Mouse (Mus musculus) neural tube, embryonic 10.5 days (tissue): ENCODE measurements around the gene Ifnlr1.

ENCODE experiments used
- DNase-seq: peaks from one replicate; pipeline ENCODE4 v3.0.0-alpha.2; 2017; ENCODE audit warnings: low spot score; ENCODE audit errors: extremely low spot score

Gene Ifnlr1

GRCm38 (mm10) chr4:135743520-135743919, 57.4 kb downstream of the Ifnlr1 start:
- DNase-seq = no peak

GRCm38 (mm10) chr4:135744726-135745448, 58.8 kb downstream of the Ifnlr1 start:
- no peak for DNase-seq

GRCm38 (mm10) chr4:135745613-135746012, 59.5 kb downstream of the Ifnlr1 start:
- DNase-seq = no peak

GRCm38 (mm10) chr4:135750896-135751295, 64.8 kb downstream of the Ifnlr1 start:
- no peak for DNase-seq

GRCm38 (mm10) chr4:135752106-135752778, 66.2 kb downstream of the Ifnlr1 start:
- DNase-seq = no peak

GRCm38 (mm10) chr4:135752779-135753164, 66.7 kb downstream of the Ifnlr1 start:
- no peak for DNase-seq
